Mouse (Mus musculus) layer of hippocampus, adult 9-11 months (tissue): ENCODE measurements at regions not wholly inside any gene's neighbourhood (a gene's known extent, or its start where the extent isn't known, plus 50 kb on each side); places are given as distances from the start of the nearest gene placed in this dataset.

Experiments used
- DNase-seq: peaks from one replicate; pipeline ENCODE4 v3.0.0; 2022

DNA sequence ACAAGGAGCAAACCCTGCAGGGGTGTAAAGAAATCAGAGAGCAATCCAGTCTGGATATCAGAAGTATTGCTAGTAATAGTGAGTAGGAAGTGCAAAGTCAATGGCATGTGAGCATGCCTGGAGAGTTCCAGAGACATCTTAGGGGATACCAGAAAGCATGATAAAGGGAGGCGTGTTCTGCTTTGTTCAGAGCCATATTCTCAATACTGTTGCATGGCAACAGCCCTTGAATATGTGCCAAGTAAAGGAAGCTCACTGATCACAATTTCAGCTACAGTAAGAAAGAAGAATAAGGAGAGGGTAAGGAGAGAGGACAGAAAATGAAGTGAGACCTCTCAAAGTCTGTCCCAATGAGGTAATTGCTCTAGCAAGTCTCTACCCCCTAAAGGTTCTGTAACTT is 92.1 kb upstream of the Thrb start:
- DNase-seq: peak; percentile 11

DNA sequence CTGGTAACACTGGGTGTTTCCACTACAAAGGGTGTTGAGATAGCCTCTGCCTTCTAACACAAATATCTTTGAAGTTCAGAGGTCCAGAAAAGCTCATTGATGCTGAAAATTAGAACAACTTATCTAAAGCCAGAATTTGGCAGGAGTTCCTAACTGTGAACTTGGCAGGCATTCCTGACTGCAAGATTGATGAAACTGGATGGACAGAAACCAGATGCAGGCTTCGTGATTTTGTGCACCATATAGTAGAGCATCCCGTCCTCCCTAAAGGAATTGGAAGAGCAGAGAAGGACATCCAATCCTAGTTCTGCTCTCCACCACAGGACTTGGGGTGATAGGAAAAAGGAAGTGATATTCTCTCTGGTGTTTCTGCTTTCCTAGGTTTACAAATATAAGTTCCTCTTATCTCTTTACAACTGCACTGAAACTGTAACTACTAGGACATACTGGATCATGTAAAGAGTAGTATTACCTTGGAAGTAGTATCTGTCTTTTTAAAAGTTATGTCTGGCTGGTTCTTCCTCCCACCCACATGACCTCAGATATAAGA is 90.9 kb upstream of the Thrb start:
- DNase-seq: no peak

DNA sequence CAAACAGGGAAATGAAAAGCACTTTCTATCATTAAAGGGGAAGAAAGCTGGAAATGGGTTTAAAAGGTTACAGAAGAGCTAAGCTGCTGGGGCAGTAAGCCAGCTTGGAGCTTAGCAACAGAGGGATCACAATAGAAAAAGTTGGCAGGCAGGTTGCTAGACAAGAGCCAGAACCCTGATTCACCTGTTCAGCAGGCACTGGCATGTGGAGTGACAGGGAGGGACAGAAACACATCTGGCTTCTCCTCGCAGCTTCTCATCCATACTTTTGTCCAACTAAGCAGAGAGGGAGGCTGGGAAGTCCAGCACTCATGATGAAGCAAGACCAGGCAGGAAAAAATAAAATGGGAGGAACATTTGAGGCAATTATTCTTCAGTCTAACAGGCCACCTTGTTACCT is 81.3 kb upstream of the Thrb start:
- DNase-seq: no peak

DNA sequence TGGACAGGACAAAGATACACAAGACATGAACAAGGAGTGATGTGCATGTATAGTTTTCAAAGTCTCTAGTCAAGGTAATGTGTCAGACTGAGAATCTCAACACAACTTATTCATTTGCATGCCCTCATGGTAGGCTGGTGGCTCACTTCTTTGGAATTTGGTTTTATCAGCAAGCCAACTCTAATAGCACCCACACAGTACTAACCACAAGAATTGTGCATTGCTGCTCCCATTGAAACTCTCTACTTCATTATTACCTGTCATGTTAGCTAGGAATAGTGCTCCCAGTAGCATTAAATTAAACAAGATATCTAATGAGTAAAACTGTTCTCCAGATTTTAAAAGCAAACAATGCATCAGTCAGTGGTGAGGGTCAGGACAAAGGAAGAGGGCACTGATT is 70.5 kb upstream of the Thrb start:
- no peak for DNase-seq

DNA sequence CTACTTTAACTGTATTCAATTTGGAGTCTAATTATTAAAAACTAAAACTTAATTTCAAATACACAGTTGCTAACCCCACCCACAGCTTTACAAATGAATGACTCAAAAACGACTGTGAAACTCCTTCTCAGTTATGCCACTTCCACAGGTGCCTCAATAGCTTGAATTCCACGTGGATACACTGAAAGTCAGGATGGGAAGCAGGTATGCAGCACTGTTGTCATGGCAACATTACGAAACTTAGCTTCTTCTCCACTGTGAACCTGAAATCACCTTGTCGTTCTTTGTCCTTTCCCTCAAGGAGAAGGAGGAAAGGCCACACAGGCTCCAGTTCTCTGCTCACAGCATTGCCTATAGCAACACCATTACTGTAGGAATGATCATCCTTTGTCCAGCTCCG is 60.5 kb upstream of the Thrb start:
- no peak for DNase-seq

DNA sequence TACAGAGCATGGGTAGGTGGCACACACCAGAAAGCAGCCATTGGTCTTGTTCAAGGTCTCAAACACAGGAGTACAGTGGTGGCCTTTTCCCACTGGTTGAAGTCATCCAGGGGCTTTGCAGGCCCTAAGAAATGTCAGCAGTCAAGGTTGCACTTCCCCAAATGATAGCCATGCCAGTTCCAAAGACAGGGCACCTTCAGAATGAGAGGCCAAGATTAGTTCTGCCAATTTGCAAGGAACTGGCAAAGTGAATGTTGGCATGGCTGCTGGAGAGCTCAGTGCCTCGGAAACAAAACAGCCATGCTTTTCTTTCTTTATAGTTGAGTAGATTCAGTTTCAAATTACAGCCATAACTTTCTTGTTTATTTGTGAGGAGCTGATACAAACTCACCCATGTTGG is 57.7 kb upstream of the Thrb start:
- DNase-seq: no peak

DNA sequence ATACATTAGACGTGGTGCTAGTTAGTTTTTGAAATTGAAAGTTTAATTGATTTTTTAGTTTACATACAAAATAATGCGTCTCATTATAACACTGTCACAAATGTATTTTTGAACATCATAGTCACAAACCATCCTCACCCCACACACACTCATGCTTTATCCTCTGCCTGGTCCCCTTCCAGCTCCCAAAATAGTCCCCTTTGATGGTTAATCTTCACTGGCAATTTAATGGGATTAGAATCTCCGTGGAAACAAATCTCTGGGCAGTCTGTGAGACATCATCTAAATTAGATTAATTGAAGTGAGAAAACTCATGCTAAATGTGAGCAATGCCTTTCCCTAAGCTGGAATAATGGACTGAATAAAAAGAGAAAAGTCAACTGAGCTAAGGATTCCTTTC is 54.0 kb upstream of the Thrb start:
- no peak for DNase-seq

DNA sequence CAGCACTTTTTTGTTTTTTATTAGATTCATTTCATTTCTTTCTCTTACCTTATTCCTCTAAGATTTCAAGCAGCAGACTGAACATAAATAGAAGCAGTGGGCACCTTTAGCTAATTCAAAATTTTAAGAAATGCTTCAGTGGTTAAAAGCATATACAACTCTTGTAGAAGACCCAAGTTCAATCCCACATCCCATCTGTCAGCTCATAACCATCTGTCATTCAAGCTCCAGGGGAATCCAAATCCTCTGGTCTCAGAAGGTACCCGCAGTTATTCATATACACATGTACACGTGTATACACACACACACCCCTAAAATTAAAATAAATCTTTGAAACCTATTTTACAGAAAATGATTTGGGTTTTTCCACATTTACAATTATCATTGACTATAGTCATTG is 52.9 kb upstream of the Thrb start:
- DNase-seq: peak; percentile 37
